Mouse (Mus musculus): ENCODE data around the gene Lxn. TPM values are rescaled to one million over a fixed set of nuclear protein-coding genes. Genes with fewer than 3 reads are reported as not detected.
A peak's percentile ranks its signal among the peaks of the same experiment; 100 is the strongest.

Lxn gene
- total RNA-seq, 2 experiments from 2014 or later: 37.2 TPM

GRCm38 (mm10) chr3:67462578-67462977, 1.1 kb downstream of the Lxn start:
- no peak for DNase-seq (ENCODE audit: low spot score in 2 of 2)

GRCm38 (mm10) chr3:67462015-67462414, 1.7 kb downstream of the Lxn start:
- DNase-seq (ENCODE audit: low spot score in 2 of 2): no peak

GRCm38 (mm10) chr3:67459881-67460280, 3.8 kb downstream of the Lxn start:
- no peak for DNase-seq (ENCODE audit: low spot score in 2 of 2)

GRCm38 (mm10) chr3:67450601-67451210, 13.0 kb downstream of the Lxn start:
- no peak for DNase-seq (ENCODE audit: low spot score in 2 of 2)

GRCm38 (mm10) chr3:67449660-67450059, 14.1 kb downstream of the Lxn start:
- DNase-seq (ENCODE audit: low spot score in 2 of 2): peak in 1 of 2 experiments; percentile 42

GRCm38 (mm10) chr3:67447143-67447542, 16.6 kb downstream of the Lxn start:
- no peak for DNase-seq (ENCODE audit: low spot score in 2 of 2)

- no peak for DNase-seq (ENCODE audit: low spot score in 2 of 2)
Measured at GRCm38 (mm10) chr3:67434011-67434410, 29.7 kb downstream of the Lxn start.

- DNase-seq (ENCODE audit: low spot score in 2 of 2): peak; percentile 92 to 94
Measured at GRCm38 (mm10) chr3:67429999-67430380, 33.7 kb downstream of the Lxn start, which contains the start of gene Gfm1. Gene Gfm1 (plus strand): TSS chr3:67430096.

- no peak for DNase-seq (ENCODE audit: low spot score in 2 of 2)
Measured at GRCm38 (mm10) chr3:67429338-67429998, 34.3 kb downstream of the Lxn start.

Other genes with a start within 250 kb of the Lxn start
- gene Mlf1, start 89.8 kb downstream of the Lxn start, total RNA-seq (2021): 1 to 10 TPM in 1 of 2 experiments, under 1 TPM in 1; 0.88 to 1.0 TPM
- not detected for gene Gm17402, start 88.8 kb downstream of the Lxn start, total RNA-seq (2021)
- gene Gfm1, start 33.8 kb downstream of the Lxn start, total RNA-seq (2021): 10 to 100 TPM; 49.6 to 49.8 TPM
- 1 to 10 TPM; 1.9 TPM for gene Rarres1, start 51.6 kb upstream of the Lxn start, total RNA-seq (2021)
- 10 to 100 TPM; 37.6 to 39.2 TPM for gene Mfsd1, start 118.8 kb upstream of the Lxn start, total RNA-seq (2021)

All from left cerebral cortex, adult 18-20 months (tissue).